Mouse (Mus musculus): Measurements from ENCODE around the gene Uhrf1bp1. TPM values are rescaled to one million over a fixed set of nuclear protein-coding genes. Genes with fewer than 3 reads are reported as not detected.
"Not testable (repeated sequence)": the region's sequence is repeated elsewhere in the genome, so short reads cannot be mapped to it uniquely, and the experiment has no call there.

Uhrf1bp1 gene
- 10 to 100 TPM; 13.7 to 14.5 TPM for total RNA-seq (2021)
- long read RNA-seq, full-length matches to known transcripts = 1 of 7 reads
- long read RNA-seq, partial matches to known transcripts = 4 of 7 reads
- long read RNA-seq, other reads (novel, unspliced or antisense) = 2 of 7 reads

- DNase-seq (ENCODE audit: low spot score in 2 of 2) = peak; percentile 67 to 79
Observed at GRCm38 (mm10) chr17:27856265-27856797, at the start of gene Uhrf1bp1. TSS of gene Uhrf1bp1 (plus strand) at chr17:27856441.

GRCm38 (mm10) chr17:27807542-27808078, 48.6 kb upstream of the Uhrf1bp1 start:
- DNase-seq (ENCODE audit: low spot score in 2 of 2) = no peak

- DNase-seq (ENCODE audit: low spot score in 2 of 2) = no peak
Observed at GRCm38 (mm10) chr17:27810569-27811331, 45.5 kb upstream of the Uhrf1bp1 start.

GRCm38 (mm10) chr17:27811980-27812379, 44.3 kb upstream of the Uhrf1bp1 start:
- DNase-seq (ENCODE audit: low spot score in 2 of 2) = no peak

GRCm38 (mm10) chr17:27814606-27815005, 41.6 kb upstream of the Uhrf1bp1 start:
- DNase-seq (ENCODE audit: low spot score in 2 of 2) = no peak

GRCm38 (mm10) chr17:27819011-27819410, 37.2 kb upstream of the Uhrf1bp1 start:
- DNase-seq (ENCODE audit: low spot score in 2 of 2) = no peak

- peak in 1 of 2 experiments; percentile 31 for DNase-seq (ENCODE audit: low spot score in 2 of 2)
Observed at GRCm38 (mm10) chr17:27819521-27819970, 36.7 kb upstream of the Uhrf1bp1 start.

- DNase-seq (ENCODE audit: low spot score in 2 of 2) = peak in 1 of 2 experiments; percentile 30
Observed at GRCm38 (mm10) chr17:27819971-27820567, 36.2 kb upstream of the Uhrf1bp1 start.

GRCm38 (mm10) chr17:27820568-27821406, 35.5 kb upstream of the Uhrf1bp1 start, which contains the start of gene D17Wsu92e:
TSS of gene D17Wsu92e (minus strand) at chr17:27820648.
- DNase-seq (ENCODE audit: low spot score in 2 of 2) = peak; percentile 96 to 97

GRCm38 (mm10) chr17:27821407-27822338, 34.6 kb upstream of the Uhrf1bp1 start:
- DNase-seq (ENCODE audit: low spot score in 2 of 2) = no peak

GRCm38 (mm10) chr17:27823142-27823905, 32.9 kb upstream of the Uhrf1bp1 start:
- DNase-seq (ENCODE audit: low spot score in 2 of 2) = no peak

- DNase-seq (ENCODE audit: low spot score in 2 of 2) = no peak
Observed at GRCm38 (mm10) chr17:27824941-27825340, 31.3 kb upstream of the Uhrf1bp1 start.

GRCm38 (mm10) chr17:27825539-27825938, 30.7 kb upstream of the Uhrf1bp1 start:
- DNase-seq (ENCODE audit: low spot score in 2 of 2) = no peak

GRCm38 (mm10) chr17:27825984-27826905, 30.0 kb upstream of the Uhrf1bp1 start:
- peak in 1 of 2 experiments; percentile 25 for DNase-seq (ENCODE audit: low spot score in 2 of 2)

GRCm38 (mm10) chr17:27826908-27827383, 29.3 kb upstream of the Uhrf1bp1 start:
- no peak for DNase-seq (ENCODE audit: low spot score in 2 of 2)

- no peak for DNase-seq (ENCODE audit: low spot score in 2 of 2)
Observed at GRCm38 (mm10) chr17:27827511-27827910, 28.7 kb upstream of the Uhrf1bp1 start.

GRCm38 (mm10) chr17:27830411-27830810, 25.8 kb upstream of the Uhrf1bp1 start:
- no peak for DNase-seq (ENCODE audit: low spot score in 2 of 2)

- DNase-seq (ENCODE audit: low spot score in 2 of 2) = not testable (repeated sequence)
Observed at GRCm38 (mm10) chr17:27837850-27838249, 18.4 kb upstream of the Uhrf1bp1 start, which contains the start of gene Snrpc. TSS of gene Snrpc (plus strand) at chr17:27838150.
